Mouse (Mus musculus) urinary bladder, postnatal 10 days (tissue): ENCODE measurements around the gene Cyb5b.
"Not testable (repeated sequence)": the region's sequence is repeated elsewhere in the genome, so short reads cannot be mapped to it uniquely, and the experiment has no call there.

Experiments used
- DNase-seq: peaks from one replicate; pipeline ENCODE4 v3.0.0; 2022; ENCODE audit warnings: low spot score

The Cyb5b gene

DNA sequence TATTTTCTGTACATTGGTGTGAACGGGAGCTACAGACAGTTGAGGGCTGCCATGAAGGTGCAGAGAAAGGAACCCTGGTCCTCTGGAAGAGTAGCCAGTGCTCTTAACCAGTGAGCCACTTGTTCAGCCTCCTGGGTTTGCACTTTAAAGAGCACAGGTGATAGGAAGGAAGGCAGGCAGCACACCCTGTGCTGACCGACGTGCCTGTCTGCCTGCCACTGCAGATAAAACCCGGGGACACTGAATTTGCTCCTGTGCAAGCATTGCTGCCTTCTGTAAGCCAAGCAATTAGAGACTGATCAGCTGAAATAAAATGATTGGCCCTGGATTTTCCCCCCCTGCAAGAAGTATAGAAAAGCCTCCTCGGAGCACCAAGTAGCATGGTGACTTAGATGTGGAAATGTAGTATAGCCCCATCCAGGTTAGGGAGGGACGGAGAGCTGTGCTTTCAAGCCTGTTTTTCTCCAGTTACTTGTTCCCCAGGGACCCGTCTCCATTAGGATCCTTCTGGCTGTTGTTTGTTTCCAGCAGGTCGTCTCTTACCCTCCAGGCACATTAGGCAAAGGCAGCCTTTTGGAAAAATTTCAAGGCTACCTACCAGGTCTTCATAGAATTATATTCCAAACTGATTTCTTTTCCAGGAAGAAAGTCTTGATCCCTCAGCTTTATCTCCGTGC lies 22.7 kb downstream of the Cyb5b start:
- DNase-seq = no peak

DNA sequence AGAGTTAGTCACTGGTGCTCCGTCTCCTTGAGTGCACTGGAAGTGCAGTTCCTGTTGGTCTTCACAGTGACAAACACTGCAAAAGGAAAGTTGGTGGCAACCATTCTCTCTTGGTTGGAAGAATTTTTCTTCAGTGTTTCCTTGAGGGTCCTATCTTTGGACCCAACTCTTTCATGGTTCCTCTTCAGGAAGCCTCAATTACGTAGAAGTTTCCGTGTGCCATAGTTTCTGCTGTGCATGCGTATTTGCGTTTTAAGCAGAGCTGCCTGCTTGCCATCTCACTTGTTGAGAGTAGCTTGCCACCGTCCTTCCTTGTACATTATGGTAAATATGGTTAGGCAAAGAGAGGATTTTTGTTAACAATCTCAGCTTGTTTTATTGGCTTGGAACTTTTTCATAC lies 30.7 kb downstream of the Cyb5b start:
- no peak for DNase-seq

GRCm38 (mm10) chr8:107184996-107185395 lies 34.6 kb downstream of the Cyb5b start:
- no peak for DNase-seq

GRCm38 (mm10) chr8:107186659-107187390 lies 36.4 kb downstream of the Cyb5b start:
- no peak for DNase-seq

GRCm38 (mm10) chr8:107187631-107188030 lies 37.2 kb downstream of the Cyb5b start:
- no peak for DNase-seq

GRCm38 (mm10) chr8:107192631-107193030 lies 42.2 kb downstream of the Cyb5b start:
- no peak for DNase-seq

DNA sequence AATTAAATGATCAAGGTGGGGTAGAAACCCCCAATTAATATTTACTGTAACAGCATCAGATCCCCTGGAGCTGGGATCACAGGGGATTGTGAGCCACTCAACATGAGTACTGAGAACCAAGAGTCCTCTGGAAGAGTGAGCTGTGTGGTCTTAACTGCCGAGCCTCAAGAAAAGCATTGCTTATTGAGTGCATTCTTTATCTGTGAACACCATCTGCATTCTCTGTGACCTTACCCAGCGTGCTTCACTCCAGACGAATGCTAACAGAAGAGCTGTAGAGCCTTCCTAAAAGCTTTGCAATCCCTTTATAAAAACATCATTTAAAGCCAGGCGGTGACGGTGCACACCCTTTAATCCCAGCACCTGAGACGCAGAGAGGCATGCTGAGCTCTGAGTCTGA lies 42.9 kb downstream of the Cyb5b start:
- DNase-seq = no peak

- DNase-seq = no peak
Observed at GRCm38 (mm10) chr8:107194786-107195451, 44.5 kb downstream of the Cyb5b start.

GRCm38 (mm10) chr8:107197901-107198826 lies 47.7 kb downstream of the Cyb5b start:
- DNase-seq = no peak

GRCm38 (mm10) chr8:107205164-107205563 lies 54.7 kb downstream of the Cyb5b start:
- DNase-seq = no peak

DNA sequence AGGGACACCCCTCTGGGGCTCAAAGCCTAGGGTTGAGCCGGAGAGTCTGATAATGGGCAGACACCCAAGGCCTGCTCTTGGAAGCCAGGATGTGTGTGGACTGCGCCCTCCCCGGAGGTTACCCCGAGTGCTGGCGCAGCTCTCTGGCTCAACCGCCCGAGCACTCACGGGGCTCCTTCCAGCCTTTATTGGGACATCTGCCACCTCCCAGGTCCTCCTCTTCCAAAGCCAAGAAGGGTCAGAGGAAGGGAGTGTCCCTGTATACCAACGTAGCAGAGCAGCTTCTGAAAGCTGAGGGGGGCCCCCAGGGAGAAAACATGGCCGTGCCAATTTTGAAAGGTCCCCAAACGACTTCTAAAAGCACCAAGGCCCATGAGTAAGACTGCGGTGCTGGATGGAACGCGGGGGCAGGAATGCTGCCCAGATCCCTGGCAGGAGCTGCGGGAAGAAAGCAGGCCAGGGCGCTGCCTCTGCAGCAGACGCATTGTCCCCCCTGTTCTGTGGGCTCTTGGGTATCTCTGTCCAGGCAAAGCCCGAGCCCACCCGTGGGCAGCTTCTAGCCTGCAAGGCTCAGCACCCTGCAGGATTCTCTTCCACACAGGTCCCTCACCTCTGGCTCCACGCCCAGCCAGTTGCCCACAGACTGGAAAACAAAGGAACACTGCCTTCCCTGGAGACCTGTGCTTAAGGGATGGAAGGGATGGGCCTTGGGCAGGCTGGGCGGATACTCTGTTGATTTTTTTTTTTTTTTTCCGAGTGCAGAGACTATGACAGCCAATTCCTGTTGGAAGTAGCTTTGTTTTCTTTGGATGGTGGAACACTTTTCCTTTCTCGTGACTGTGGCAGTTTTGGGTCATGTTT lies 55.5 kb downstream of the Cyb5b start:
- no peak for DNase-seq

GRCm38 (mm10) chr8:107206782-107207525 lies 56.5 kb downstream of the Cyb5b start:
- no peak for DNase-seq

GRCm38 (mm10) chr8:107209185-107209584 lies 58.7 kb downstream of the Cyb5b start:
- no peak for DNase-seq

DNA sequence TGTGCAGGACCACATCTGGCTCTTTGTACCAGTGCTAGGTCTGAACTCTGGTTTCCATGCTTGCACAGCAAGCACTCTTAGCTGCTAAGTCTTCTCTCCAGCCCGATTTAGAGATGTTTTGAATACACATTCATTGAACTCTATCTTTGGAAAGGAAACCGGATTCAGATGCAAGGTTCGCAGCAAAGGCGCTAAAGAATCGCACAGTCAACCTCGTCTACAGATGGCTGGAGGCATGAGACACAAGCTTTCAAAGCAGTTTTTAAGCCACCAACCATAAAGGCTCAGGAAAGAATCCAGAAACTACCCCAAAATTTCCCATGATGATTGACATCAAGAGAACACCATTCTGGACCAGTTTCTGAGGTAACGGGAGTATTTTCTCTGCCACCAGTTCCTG lies 61.6 kb downstream of the Cyb5b start:
- no peak for DNase-seq

GRCm38 (mm10) chr8:107217230-107217629 lies 66.8 kb downstream of the Cyb5b start:
- not testable (repeated sequence) for DNase-seq

GRCm38 (mm10) chr8:107218091-107218490 lies 67.7 kb downstream of the Cyb5b start:
- DNase-seq = no peak

GRCm38 (mm10) chr8:107219078-107219477 lies 68.6 kb downstream of the Cyb5b start:
- DNase-seq = no peak

- no peak for DNase-seq
Observed at GRCm38 (mm10) chr8:107221924-107222851, 71.7 kb downstream of the Cyb5b start.

GRCm38 (mm10) chr8:107226183-107226582 lies 75.7 kb downstream of the Cyb5b start:
- DNase-seq = no peak
